Mouse (Mus musculus) stomach, postnatal 0 days (tissue): ENCODE results near the gene Agfg2. TPM values are rescaled to one million over a fixed set of nuclear protein-coding genes. Genes with fewer than 3 reads are reported as not detected.

Source experiments
- ATAC-seq: fragments of 200-750 bp; cut with Nextera tagmentation; 2 replicates; pipeline ENCODE4 v1.8.0; 2017; ENCODE audit not compliant: low FRiP score, low TSS enrichment
- DNase-seq: peaks from one replicate; pipeline ENCODE4 v3.0.0-alpha.2; 2016; ENCODE audit warnings: low spot score
- H3K27ac ChIP-seq: fragments of 300-500 bp; sonication (generic); replicated peaks from 2 replicates; pipeline ENCODE4 v1.5.1; 2014; ENCODE audit warnings: mild to moderate bottlenecking, control low read depth
- H3K27me3 ChIP-seq: fragments of 300-500 bp; sonication (generic); 2 replicates; pipeline ENCODE4 v1.6.1; 2014; ENCODE audit warnings: low read length; ENCODE audit not compliant: control insufficient read depth, insufficient read depth
- H3K36me3 ChIP-seq: fragments of 300-500 bp; sonication (generic); 2 replicates; pipeline ENCODE4 v1.6.1; 2014; ENCODE audit warnings: low read length, mixed read lengths; ENCODE audit not compliant: control insufficient read depth, insufficient read depth
- H3K4me1 ChIP-seq: fragments of 300-500 bp; sonication (generic); replicated peaks from 2 replicates; pipeline ENCODE4 v1.6.1; 2014; ENCODE audit warnings: antibody characterized with exemption; ENCODE audit not compliant: control insufficient read depth, insufficient read depth
- H3K4me2 ChIP-seq: fragments of 300-500 bp; sonication (generic); replicated peaks from 2 replicates; pipeline ENCODE4 v1.6.1; 2014; ENCODE audit warnings: low read depth, mild to moderate bottlenecking, control low read depth, moderate library complexity
- H3K4me3 ChIP-seq: fragments of 300-500 bp; sonication (generic); 2 replicates; pipeline ENCODE4 v1.5.1; 2014; ENCODE audit warnings: low read depth, low read length, control low read depth
- H3K9ac ChIP-seq: fragments of 300-500 bp; sonication (generic); 2 replicates; pipeline ENCODE4 v1.6.1; 2014; ENCODE audit warnings: mild to moderate bottlenecking, low read length, control low read depth, mixed read lengths
- H3K9me3 ChIP-seq: fragments of 300-500 bp; sonication (generic); 2 replicates; pipeline ENCODE4 v1.6.1; 2016; ENCODE audit warnings: low read length; ENCODE audit not compliant: control insufficient read depth
- CTCF ChIP-seq: IDR thresholded peaks from 2 replicates; pipeline ENCODE4 v1.5.1; 2016; ENCODE audit warnings: antibody characterized with exemption, low read depth, mild to moderate bottlenecking, moderate library complexity
- EP300 ChIP-seq: optimal IDR thresholded peaks from 2 replicates; pipeline ENCODE3; 2016; ENCODE audit warnings: antibody characterized with exemption
- WGBS: fragments of 180-500 bp; shearing (Covaris S2); extraction: QIAGEN DNeasy Blood & Tissue Kit; methylation state at CpG from one replicate; pipeline ENCODE4 v1.1.7; 2014; 5-methylcytosine and 5-hydroxymethylcytosine counted together
- polyA plus RNA-seq: library from polyadenylated mRNA; unstranded; fragments of >200 nt; fragmentation: Nextera tagmentation; extraction: Ambion mirVana; gene quantifications from 2 replicates; pipeline ENCODE4 v1.2.1, GENCODE M21; 2015

Agfg2 gene
- polyA plus RNA-seq, 1 experiment from 2014 or later, result 12.4 TPM

DNA sequence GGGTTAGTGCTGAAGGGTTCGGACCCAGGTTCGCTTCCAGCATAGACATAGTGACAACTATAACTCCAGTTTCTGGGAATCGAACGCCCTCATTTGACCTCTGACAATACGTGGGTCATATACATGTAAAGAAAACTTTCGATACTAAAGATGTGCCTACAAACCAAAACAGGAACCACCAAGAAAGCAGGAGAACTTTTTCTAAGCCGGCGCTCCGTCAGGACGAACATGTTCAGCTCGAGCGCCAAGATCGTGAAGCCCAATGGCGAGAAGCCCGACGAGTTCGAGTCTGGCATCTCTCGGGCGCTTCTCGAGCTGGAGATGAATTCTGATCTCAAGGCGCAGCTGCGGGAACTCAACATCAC is 83.2 kb downstream of the Agfg2 start:
- peak overlapping the region; percentile 74 for H3K4me3 ChIP-seq
- peak overlapping the region; percentile 59 for H3K9ac ChIP-seq
- DNase-seq, result peak; percentile 57
- no peaks in the 10 kb centered on the region for H3K27me3 ChIP-seq
- under 1% methylated on average over 22 of the region's 22 CpGs for WGBS
- H3K4me2 ChIP-seq, result peak overlapping the region; percentile 58
- peak overlapping the region; percentile 88 for H3K27ac ChIP-seq
- TF ChIP-seq CTCF (no peak), EP300 (no peak)
- H3K36me3 ChIP-seq, result no peaks in the 10 kb centered on the region
- ATAC-seq, result no peak
- H3K4me1 ChIP-seq, result peaks cover 7% of the 10 kb centered on the region
- H3K9me3 ChIP-seq, result no peaks in the 10 kb centered on the region

DNA sequence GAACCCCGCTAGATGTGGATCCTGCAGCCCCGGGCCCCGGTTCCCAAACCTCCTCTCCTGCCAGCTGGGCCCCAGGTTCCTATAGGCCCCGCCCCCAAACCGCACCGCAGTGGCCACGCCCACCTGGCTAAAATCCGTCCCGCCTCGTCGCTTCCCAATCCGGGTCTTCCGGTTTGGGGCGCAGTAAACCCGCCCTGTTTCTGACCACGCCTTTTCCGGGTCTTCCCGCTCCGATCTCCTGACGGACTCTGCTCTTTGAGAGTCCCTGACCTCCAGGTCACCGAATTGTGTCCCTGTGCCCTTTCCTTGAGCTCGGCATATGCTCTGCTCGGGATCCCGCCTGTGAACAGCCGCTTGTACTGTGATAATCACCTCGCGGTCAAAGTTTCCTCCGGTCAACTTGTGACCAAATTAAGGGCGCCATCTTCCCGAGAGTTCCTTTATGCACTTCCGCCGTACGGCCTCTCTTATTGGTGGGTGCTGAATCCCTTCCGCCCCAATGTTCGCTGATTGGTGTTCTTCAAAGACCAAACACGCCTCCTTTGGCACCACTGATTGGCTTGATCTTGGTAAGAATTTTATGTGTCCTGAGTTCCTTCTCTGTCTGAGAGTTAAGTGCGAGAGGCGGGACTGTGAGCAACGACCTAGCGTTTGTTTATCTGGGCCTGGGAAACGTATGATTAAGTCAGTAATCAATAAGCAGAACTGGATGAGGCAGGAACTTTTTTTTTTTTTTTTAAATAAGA is 83.7 kb downstream of the Agfg2 start, which contains the start of gene Mospd3:
Gene Mospd3 (minus strand): TSS at position 440 of the 746 bp plus-strand sequence.
- WGBS, result under 1% methylated on average over 41 of the region's 41 CpGs
- peak; percentile 84 for TF ChIP-seq EP300
- peak; percentile 0; the same call in 1 of the 2 replicates for TF ChIP-seq CTCF
- peak within 1 kb of the TSS; percentile 91 for H3K4me2 ChIP-seq
- H3K9ac ChIP-seq, result peak within 1 kb of the TSS; percentile 84
- no peaks in the 10 kb centered on the region for H3K9me3 ChIP-seq
- peaks cover 7% of the 10 kb centered on the region for H3K4me1 ChIP-seq
- DNase-seq, result peak; percentile 96
- peak within 1 kb of the TSS; percentile 88 for H3K27ac ChIP-seq
- H3K27me3 ChIP-seq, result no peaks in the 10 kb centered on the region
- peak within 1 kb of the TSS; percentile 74 for H3K4me3 ChIP-seq
- peak; percentile 95 for ATAC-seq
- no peaks in the 10 kb centered on the region for H3K36me3 ChIP-seq

Other genes starting within 250 kb of the Agfg2 start
- 0.79 and 0.96 TPM in 2 replicates for gene Zan, start 207.7 kb downstream of the Agfg2 start, polyA plus RNA-seq
- gene Pop7, start 182.2 kb downstream of the Agfg2 start, polyA plus RNA-seq, result 37.9 and 39.9 TPM in 2 replicates
- 5.2 and 6.0 TPM in 2 replicates for gene Gigyf1, start 166.2 kb downstream of the Agfg2 start, polyA plus RNA-seq
- not detected in 2 replicates for gene Epo, start 151.5 kb downstream of the Agfg2 start, polyA plus RNA-seq
- gene Gnb2, start 151.2 kb downstream of the Agfg2 start, polyA plus RNA-seq, result 345 and 374 TPM in 2 replicates
- gene Actl6b, start 131.2 kb downstream of the Agfg2 start, polyA plus RNA-seq, result 2.3 and 2.7 TPM in 2 replicates
- gene Tfr2, start 114.9 kb downstream of the Agfg2 start, polyA plus RNA-seq, result 1.2 and 1.3 TPM in 2 replicates
- gene Mospd3, start 83.7 kb downstream of the Agfg2 start, polyA plus RNA-seq, result 30.8 and 34.3 TPM in 2 replicates
- gene Pcolce, start 70.9 kb downstream of the Agfg2 start, polyA plus RNA-seq, result 77.3 and 85.9 TPM in 2 replicates
- 0.11 and 0.16 TPM in 2 replicates for gene Fbxo24, start 55.7 kb downstream of the Agfg2 start, polyA plus RNA-seq
- 22.5 and 27.0 TPM in 2 replicates for gene Lrch4, start 55.6 kb downstream of the Agfg2 start, polyA plus RNA-seq
- 2.4 and 3.4 TPM in 2 replicates for gene Gm20605, start 55.6 kb downstream of the Agfg2 start, polyA plus RNA-seq
- 3.7 and 4.1 TPM in 2 replicates for gene Sap25, start 43.4 kb downstream of the Agfg2 start, polyA plus RNA-seq
- gene Irs3, start 39.0 kb downstream of the Agfg2 start, polyA plus RNA-seq, result 0.07 and 0.15 TPM in 2 replicates
- 1.0 TPM in 2 replicates for gene Nyap1, start 56.9 kb upstream of the Agfg2 start, polyA plus RNA-seq
- 100 and 110 TPM in 2 replicates for gene Tsc22d4, start 61.0 kb upstream of the Agfg2 start, polyA plus RNA-seq
- gene Ppp1r35, start 94.1 kb upstream of the Agfg2 start, polyA plus RNA-seq, result 16.8 and 17.2 TPM in 2 replicates
- gene Mepce, start 102.9 kb upstream of the Agfg2 start, polyA plus RNA-seq, result 5.8 and 6.8 TPM in 2 replicates
- gene Zcwpw1, start 103.1 kb upstream of the Agfg2 start, polyA plus RNA-seq, result 2.6 and 2.7 TPM in 2 replicates
- 0.64 and 1.4 TPM in 2 replicates for gene Pilra, start 151.6 kb upstream of the Agfg2 start, polyA plus RNA-seq
- 0.33 and 0.40 TPM in 2 replicates for gene Pilrb1, start 173.4 kb upstream of the Agfg2 start, polyA plus RNA-seq
- 0.49 and 0.88 TPM in 2 replicates for gene Pilrb2, start 187.1 kb upstream of the Agfg2 start, polyA plus RNA-seq
- gene Cyp3a13, start 236.9 kb upstream of the Agfg2 start, polyA plus RNA-seq, result 34.5 and 34.8 TPM in 2 replicates